Mouse (Mus musculus): Measurements from ENCODE around the gene Herc2. TPM values are rescaled to one million over a fixed set of nuclear protein-coding genes. Genes with fewer than 3 reads are reported as not detected.

Herc2 gene
- total RNA-seq (2023): 91.6 TPM

GRCm38 (mm10) chr7:56049831-56050321 lies at the start of gene Herc2:
Herc2 (plus strand) TSS chr7:56050196.

GRCm38 (mm10) chr7:56019930-56020253 lies 30.1 kb upstream of the Herc2 start, which contains the start of gene Nipa1:
Nipa1 (minus strand) TSS chr7:56019954.

GRCm38 (mm10) chr7:56239543-56239942 lies 189.5 kb downstream of the Herc2 start, which contains the start of gene Oca2:
Oca2 (plus strand) TSS chr7:56239760.

Other genes starting within 250 kb of the Herc2 start
- 9.5 TPM for gene Cyfip1, start 208.5 kb upstream of the Herc2 start, total RNA-seq (2023)
- 38.3 TPM for gene Nipa2, start 87.7 kb upstream of the Herc2 start, total RNA-seq (2023)
- gene Nipa1, start 30.2 kb upstream of the Herc2 start, total RNA-seq (2023): 0.35 TPM
- not detected for gene Oca2, start 189.6 kb downstream of the Herc2 start, total RNA-seq (2023)

All from CD4-positive naive resting alpha-beta T cell, adult 76 days (primary cell).